Mouse (Mus musculus): ENCODE measurements around the gene Prg2. TPM values are rescaled to one million over a fixed set of nuclear protein-coding genes. Genes with fewer than 3 reads are reported as not detected.

Gene Prg2
- polyA plus RNA-seq, 1 experiment, result not detected

DNA sequence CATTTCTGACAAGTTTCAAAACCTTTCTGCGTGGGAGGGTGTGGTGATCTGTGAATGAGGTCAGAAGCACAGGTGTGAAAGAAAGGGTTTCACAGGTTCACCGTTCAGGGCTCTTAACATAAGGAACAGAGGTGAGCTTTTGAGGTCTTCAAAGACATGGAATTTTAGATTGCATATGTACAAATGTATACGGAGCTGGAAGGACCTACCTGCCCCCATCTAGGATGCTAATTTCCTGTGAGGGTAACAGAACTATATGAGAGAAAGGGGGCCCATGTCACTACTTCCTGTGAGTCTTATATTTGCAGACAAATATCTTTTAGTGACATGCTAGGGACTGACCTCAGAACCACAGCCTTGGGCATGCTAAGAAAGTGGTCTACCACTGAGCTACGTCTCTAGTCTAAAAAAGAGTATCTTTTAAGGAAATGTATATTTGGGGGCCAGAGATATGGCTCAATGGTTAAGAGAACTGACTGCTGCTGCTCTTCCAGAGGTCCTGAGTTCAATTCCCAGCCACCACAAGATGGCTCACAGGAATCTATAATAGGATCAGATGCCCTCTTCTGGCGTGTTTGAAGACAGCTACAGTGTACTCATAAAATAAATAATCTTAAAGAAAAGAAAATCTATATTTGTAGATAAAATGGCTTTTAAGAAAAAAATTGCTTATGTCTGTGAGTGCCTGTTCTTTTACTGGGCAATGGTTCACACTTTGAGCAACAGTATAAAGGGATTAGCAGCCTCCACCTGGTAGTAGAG is 33.7 kb downstream of the Prg2 start:
- Histone ChIP-seq H3K36me3 (ENCODE audit: control insufficient read depth, insufficient read depth) (no peaks in the 10 kb centered on the region), H3K4me3 (ENCODE audit: insufficient read depth, poor library complexity, severe bottlenecking) (no peak overlapping the region), H3K79me2 (ENCODE audit: control insufficient read depth, insufficient read depth) (no peaks in the 10 kb centered on the region), H3K79me3 (ENCODE audit: low read depth) (no peaks in the 10 kb centered on the region), H3K27me3 (ENCODE audit: control insufficient read depth, insufficient read depth, insufficient read length) (no peaks in the 10 kb centered on the region), H3ac (ENCODE audit: control insufficient read depth, insufficient read length, low read depth) (no peak overlapping the region)
- TF ChIP-seq FOSL1 (IDR thresholded peaks at IDR 0.05; ENCODE audit: insufficient read depth, low read length, poor library complexity, severe bottlenecking) (no peak), MYOD1 (IDR thresholded peaks at IDR 0.05; ENCODE audit: control insufficient read depth, insufficient read length, low read depth) (no peak), USF1 (IDR thresholded peaks at IDR 0.05; ENCODE audit: low read depth) (no peak), MYOG (IDR thresholded peaks at IDR 0.05; ENCODE audit: control insufficient read depth, extremely low read depth, insufficient read length) (no peak)

DNA sequence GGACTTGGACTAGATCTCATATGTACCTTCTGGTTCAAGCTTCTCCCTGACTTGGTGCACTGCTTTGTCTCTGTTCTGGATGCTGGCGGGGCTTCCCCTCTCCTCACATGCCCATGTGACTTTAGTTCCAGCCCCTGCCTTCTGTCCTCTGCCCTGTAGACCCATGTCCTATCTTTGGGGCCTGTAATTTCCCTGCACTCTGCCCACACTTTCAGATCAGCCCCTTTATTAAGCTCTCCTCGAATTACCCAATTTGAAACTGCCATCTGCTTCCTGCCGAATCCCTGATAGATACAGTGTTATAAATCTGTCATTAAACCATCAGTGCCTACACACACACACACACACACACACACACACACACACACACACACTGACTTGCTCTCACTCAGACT is 34.3 kb downstream of the Prg2 start:
- no peaks in the 10 kb centered on the region for H3K79me2 ChIP-seq (ENCODE audit: control insufficient read depth, insufficient read depth)
- no peaks in the 10 kb centered on the region for H3K36me3 ChIP-seq (ENCODE audit: control insufficient read depth, insufficient read depth)
- no peak overlapping the region for H3K4me3 ChIP-seq (ENCODE audit: insufficient read depth, poor library complexity, severe bottlenecking)
- H3ac ChIP-seq (ENCODE audit: control insufficient read depth, insufficient read length, low read depth), result no peak overlapping the region
- no peaks in the 10 kb centered on the region for H3K79me3 ChIP-seq (ENCODE audit: low read depth)
- no peak for TF ChIP-seq USF1 (IDR thresholded peaks at IDR 0.05; ENCODE audit: low read depth)
- no peak for TF ChIP-seq MYOG (IDR thresholded peaks at IDR 0.05; ENCODE audit: control insufficient read depth, extremely low read depth, insufficient read length)
- TF ChIP-seq MAX (IDR thresholded peaks at IDR 0.05), result no peak
- no peak for TF ChIP-seq MYOD1 (IDR thresholded peaks at IDR 0.05; ENCODE audit: control insufficient read depth, insufficient read length, low read depth)
- TF ChIP-seq FOSL1 (IDR thresholded peaks at IDR 0.05; ENCODE audit: insufficient read depth, low read length, poor library complexity, severe bottlenecking), result no peak
- TF ChIP-seq CEBPB (IDR thresholded peaks at IDR 0.05; ENCODE audit: low read depth), result no peak
- no peak for TF ChIP-seq CTCF (IDR thresholded peaks at IDR 0.05; ENCODE audit: control insufficient read depth, insufficient read depth, insufficient read length)
- H3K27me3 ChIP-seq (ENCODE audit: control insufficient read depth, insufficient read depth, insufficient read length), result no peaks in the 10 kb centered on the region

DNA sequence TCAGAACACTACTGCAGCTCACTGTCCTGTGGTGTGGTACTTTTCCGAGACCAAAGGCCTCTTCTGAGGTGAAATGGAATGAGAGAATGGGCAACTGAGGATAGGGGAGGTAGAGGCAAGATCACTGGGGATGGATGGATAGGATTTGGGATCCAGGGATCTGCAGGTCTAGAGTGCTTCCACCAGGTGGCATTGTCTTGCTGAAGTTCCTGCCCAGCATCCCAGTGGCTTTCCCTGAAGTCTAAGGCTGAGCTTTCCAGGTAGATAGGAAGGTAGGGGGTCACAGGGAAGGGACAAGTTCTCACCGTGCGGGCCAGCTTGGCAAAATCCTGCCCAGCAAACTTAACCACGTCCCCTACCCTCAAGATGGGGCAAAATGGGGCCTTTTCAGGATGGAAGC is 41.8 kb downstream of the Prg2 start:
- no peaks in the 10 kb centered on the region for H3K36me3 ChIP-seq (ENCODE audit: control insufficient read depth, insufficient read depth)
- H3K79me2 ChIP-seq (ENCODE audit: control insufficient read depth, insufficient read depth), result no peaks in the 10 kb centered on the region
- H3ac ChIP-seq (ENCODE audit: control insufficient read depth, insufficient read length, low read depth), result no peak overlapping the region
- H3K27me3 ChIP-seq (ENCODE audit: control insufficient read depth, insufficient read depth, insufficient read length), result peaks cover 7% of the 10 kb centered on the region
- no peak overlapping the region for H3K4me3 ChIP-seq (ENCODE audit: insufficient read depth, poor library complexity, severe bottlenecking)
- H3K79me3 ChIP-seq (ENCODE audit: low read depth), result no peaks in the 10 kb centered on the region
- TF ChIP-seq MYOG (IDR thresholded peaks at IDR 0.05; ENCODE audit: control insufficient read depth, extremely low read depth, insufficient read length) (no peak), CTCF (IDR thresholded peaks at IDR 0.05; ENCODE audit: control insufficient read depth, insufficient read depth, insufficient read length) (peak; percentile 58), MAX (IDR thresholded peaks at IDR 0.05) (no peak)

- H3K79me2 ChIP-seq (ENCODE audit: control insufficient read depth, insufficient read depth), result no peaks in the 10 kb centered on the region
- peaks cover 13% of the 10 kb centered on the region for H3K27me3 ChIP-seq (ENCODE audit: control insufficient read depth, insufficient read depth, insufficient read length)
- H3ac ChIP-seq (ENCODE audit: control insufficient read depth, insufficient read length, low read depth), result no peak overlapping the region
- TF ChIP-seq MAX (IDR thresholded peaks at IDR 0.05) (no peak), CEBPB (IDR thresholded peaks at IDR 0.05; ENCODE audit: low read depth) (no peak), FOSL1 (IDR thresholded peaks at IDR 0.05; ENCODE audit: insufficient read depth, low read length, poor library complexity, severe bottlenecking) (no peak), MYOD1 (IDR thresholded peaks at IDR 0.05; ENCODE audit: control insufficient read depth, insufficient read length, low read depth) (no peak), MYOG (IDR thresholded peaks at IDR 0.05; ENCODE audit: control insufficient read depth, extremely low read depth, insufficient read length) (no peak), CTCF (IDR thresholded peaks at IDR 0.05; ENCODE audit: control insufficient read depth, insufficient read depth, insufficient read length) (no peak), USF1 (IDR thresholded peaks at IDR 0.05; ENCODE audit: low read depth) (no peak)
- H3K36me3 ChIP-seq (ENCODE audit: control insufficient read depth, insufficient read depth), result no peaks in the 10 kb centered on the region
- no peaks in the 10 kb centered on the region for H3K79me3 ChIP-seq (ENCODE audit: low read depth)
- H3K4me3 ChIP-seq (ENCODE audit: insufficient read depth, poor library complexity, severe bottlenecking), result no peak overlapping the region
Observed at GRCm38 (mm10) chr2:85026178-85026577, 45.9 kb downstream of the Prg2 start.

DNA sequence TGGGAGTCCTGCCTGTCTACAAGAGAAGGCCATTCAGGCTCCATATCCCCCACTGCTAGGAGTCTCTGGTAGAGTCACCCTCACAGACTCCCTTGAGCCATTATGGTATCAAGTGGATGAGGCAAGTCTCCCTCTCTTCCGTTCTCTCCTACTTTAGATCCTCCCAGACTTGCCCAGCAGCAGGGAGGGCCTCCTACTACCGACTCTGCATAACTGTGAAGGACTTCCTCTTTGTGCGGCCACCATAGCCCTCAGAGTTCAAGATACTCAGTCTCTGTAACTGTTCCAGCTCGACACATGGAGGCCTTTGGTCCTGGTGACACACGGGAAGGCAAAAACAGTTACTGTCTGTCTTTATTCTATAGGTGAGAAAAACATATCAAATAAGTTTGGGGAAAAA is 47.0 kb downstream of the Prg2 start:
- Histone ChIP-seq H3ac (ENCODE audit: control insufficient read depth, insufficient read length, low read depth) (no peak overlapping the region), H3K79me3 (ENCODE audit: low read depth) (no peaks in the 10 kb centered on the region), H3K27me3 (ENCODE audit: control insufficient read depth, insufficient read depth, insufficient read length) (peaks cover 13% of the 10 kb centered on the region), H3K79me2 (ENCODE audit: control insufficient read depth, insufficient read depth) (no peaks in the 10 kb centered on the region), H3K4me3 (ENCODE audit: insufficient read depth, poor library complexity, severe bottlenecking) (no peak overlapping the region), H3K36me3 (ENCODE audit: control insufficient read depth, insufficient read depth) (no peaks in the 10 kb centered on the region)
- TF ChIP-seq USF1 (IDR thresholded peaks at IDR 0.05; ENCODE audit: low read depth), result no peak
- no peak for TF ChIP-seq MYOG (IDR thresholded peaks at IDR 0.05; ENCODE audit: control insufficient read depth, extremely low read depth, insufficient read length)
- TF ChIP-seq CTCF (IDR thresholded peaks at IDR 0.05; ENCODE audit: control insufficient read depth, insufficient read depth, insufficient read length), result no peak
- TF ChIP-seq FOSL1 (IDR thresholded peaks at IDR 0.05; ENCODE audit: insufficient read depth, low read length, poor library complexity, severe bottlenecking), result no peak
- no peak for TF ChIP-seq MAX (IDR thresholded peaks at IDR 0.05)
- TF ChIP-seq CEBPB (IDR thresholded peaks at IDR 0.05; ENCODE audit: low read depth), result no peak
- TF ChIP-seq MYOD1 (IDR thresholded peaks at IDR 0.05; ENCODE audit: control insufficient read depth, insufficient read length, low read depth), result no peak

- TF ChIP-seq USF1 (IDR thresholded peaks at IDR 0.05; ENCODE audit: low read depth) (no peak), FOSL1 (IDR thresholded peaks at IDR 0.05; ENCODE audit: insufficient read depth, low read length, poor library complexity, severe bottlenecking) (no peak), MAX (IDR thresholded peaks at IDR 0.05) (no peak), MYOD1 (IDR thresholded peaks at IDR 0.05; ENCODE audit: control insufficient read depth, insufficient read length, low read depth) (no peak), CTCF (IDR thresholded peaks at IDR 0.05; ENCODE audit: control insufficient read depth, insufficient read depth, insufficient read length) (no peak), MYOG (IDR thresholded peaks at IDR 0.05; ENCODE audit: control insufficient read depth, extremely low read depth, insufficient read length) (no peak), CEBPB (IDR thresholded peaks at IDR 0.05; ENCODE audit: low read depth) (no peak)
- H3K79me3 ChIP-seq (ENCODE audit: low read depth), result no peaks in the 10 kb centered on the region
- no peak overlapping the region for H3K4me3 ChIP-seq (ENCODE audit: insufficient read depth, poor library complexity, severe bottlenecking)
- H3K27me3 ChIP-seq (ENCODE audit: control insufficient read depth, insufficient read depth, insufficient read length), result peaks cover 13% of the 10 kb centered on the region
- H3ac ChIP-seq (ENCODE audit: control insufficient read depth, insufficient read length, low read depth), result no peak overlapping the region
- no peaks in the 10 kb centered on the region for H3K79me2 ChIP-seq (ENCODE audit: control insufficient read depth, insufficient read depth)
- H3K36me3 ChIP-seq (ENCODE audit: control insufficient read depth, insufficient read depth), result no peaks in the 10 kb centered on the region
Observed at GRCm38 (mm10) chr2:85029897-85030296, 49.6 kb downstream of the Prg2 start.

Measured in C2C12 (cell line).